Mouse (Mus musculus) heart, embryonic 10.5 days (tissue): Measurements from ENCODE around the gene Arid4b. TPM values are rescaled to one million over a fixed set of nuclear protein-coding genes. Genes with fewer than 3 reads are reported as not detected.
A peak's percentile ranks its signal among the peaks of the same experiment; 100 is the strongest.

ENCODE experiments used
- DNase-seq: peaks from one replicate; pipeline ENCODE4 v3.0.0-alpha.2; 2017; ENCODE audit warnings: low spot score
- H3K27ac ChIP-seq: fragments of 300-500 bp; sonication (generic); 2 replicates; pipeline ENCODE4 v1.5.1; 2016; ENCODE audit warnings: mild to moderate bottlenecking
- H3K27me3 ChIP-seq: fragments of 300-500 bp; sonication (generic); 2 replicates; pipeline ENCODE4 v1.6.1; 2016; ENCODE audit warnings: mild to moderate bottlenecking; ENCODE audit not compliant: poor library complexity, insufficient read depth, severe bottlenecking
- H3K36me3 ChIP-seq: fragments of 300-500 bp; sonication (generic); 2 replicates; pipeline ENCODE4 v1.6.1; 2016; ENCODE audit warnings: mild to moderate bottlenecking, moderate library complexity
- H3K4me1 ChIP-seq: fragments of 300-500 bp; sonication (generic); 2 replicates; pipeline ENCODE4 v1.6.1; 2016; ENCODE audit warnings: mild to moderate bottlenecking
- H3K4me3 ChIP-seq: fragments of 300-500 bp; sonication (generic); 2 replicates; pipeline ENCODE4 v1.5.1; 2016; ENCODE audit warnings: mild to moderate bottlenecking, moderate library complexity
- H3K9me3 ChIP-seq: fragments of 300-500 bp; sonication (generic); 2 replicates; pipeline ENCODE4 v1.6.1; 2016; ENCODE audit warnings: mild to moderate bottlenecking, moderate library complexity
- WGBS: fragments of 180-500 bp; shearing (Covaris S2); methylation state at CpG from one replicate; pipeline ENCODE4 v1.1.7; 2016; 5-methylcytosine and 5-hydroxymethylcytosine counted together
- polyA plus RNA-seq: library from polyadenylated mRNA; unstranded; fragments of >200 nt; fragmentation: Nextera tagmentation; extraction: Ambion mirVana; gene quantifications from 2 replicates; pipeline ENCODE4 v1.2.1, GENCODE M21; 2016

Arid4b gene
- polyA plus RNA-seq, 1 experiment from 2014 or later: 61.7 TPM

GRCm38 (mm10) chr13:14035875-14036630 lies 27.0 kb upstream of the Arid4b start:
- WGBS: 95% methylated on average over 11 of the region's 11 CpGs

GRCm38 (mm10) chr13:14038911-14039291 lies 24.1 kb upstream of the Arid4b start:
- no peaks in the 10 kb centered on the region for H3K27me3 ChIP-seq
- no peaks in the 10 kb centered on the region for H3K36me3 ChIP-seq
- DNase-seq: no peak
- 4% methylated on average over 8 of the region's 8 CpGs for WGBS
- no peaks in the 10 kb centered on the region for H3K9me3 ChIP-seq
- peaks cover 5% of the 10 kb centered on the region for H3K4me1 ChIP-seq
- peak overlapping the region; percentile 97 for H3K27ac ChIP-seq
- H3K4me3 ChIP-seq: peak overlapping the region; percentile 74

More at GRCm38 (mm10) chr13:14035875-14036630, 27.0 kb upstream of the Arid4b start:
- no peaks in the 10 kb centered on the region for H3K9me3 ChIP-seq
- H3K27me3 ChIP-seq: no peaks in the 10 kb centered on the region
- H3K4me3 ChIP-seq: no peak overlapping the region
- no peak for DNase-seq
- H3K4me1 ChIP-seq: peaks cover 5% of the 10 kb centered on the region
- H3K27ac ChIP-seq: no peak overlapping the region
- no peaks in the 10 kb centered on the region for H3K36me3 ChIP-seq

GRCm38 (mm10) chr13:14039292-14039965 lies 23.6 kb upstream of the Arid4b start, which contains the start of gene Tbce:
Gene Tbce (minus strand): TSS chr13:14039638.
- H3K27me3 ChIP-seq: no peaks in the 10 kb centered on the region
- no peaks in the 10 kb centered on the region for H3K36me3 ChIP-seq
- peak; percentile 94 for DNase-seq
- H3K9me3 ChIP-seq: no peaks in the 10 kb centered on the region
- H3K4me1 ChIP-seq: peaks cover 5% of the 10 kb centered on the region
- H3K4me3 ChIP-seq: peak within 1 kb of the TSS; percentile 74
- under 1% methylated on average over 35 of the region's 35 CpGs for WGBS
- H3K27ac ChIP-seq: peak within 1 kb of the TSS; percentile 97

- H3K9me3 ChIP-seq: no peaks in the 10 kb centered on the region
- peak overlapping the region; percentile 97 for H3K27ac ChIP-seq
- WGBS: 61% methylated on average over 5 of the region's 5 CpGs
- peak overlapping the region; percentile 74 for H3K4me3 ChIP-seq
- H3K27me3 ChIP-seq: no peaks in the 10 kb centered on the region
- H3K36me3 ChIP-seq: no peaks in the 10 kb centered on the region
- DNase-seq: no peak
- peaks cover 5% of the 10 kb centered on the region for H3K4me1 ChIP-seq
Measured at GRCm38 (mm10) chr13:14040186-14040585, 22.8 kb upstream of the Arid4b start.

- H3K4me3 ChIP-seq: no peak overlapping the region
- DNase-seq: no peak
- H3K27me3 ChIP-seq: no peaks in the 10 kb centered on the region
- no peak overlapping the region for H3K27ac ChIP-seq
- H3K36me3 ChIP-seq: peaks cover 21% of the 10 kb centered on the region
- H3K9me3 ChIP-seq: no peaks in the 10 kb centered on the region
- peaks cover under 1% of the 10 kb centered on the region for H3K4me1 ChIP-seq
Measured at GRCm38 (mm10) chr13:14043851-14044250, 19.2 kb upstream of the Arid4b start.

- WGBS: 74% methylated on average over 2 of the region's 2 CpGs
- Histone ChIP-seq H3K9me3 (no peaks in the 10 kb centered on the region), H3K27ac (no peak overlapping the region), H3K4me3 (no peak overlapping the region), H3K27me3 (no peaks in the 10 kb centered on the region), H3K4me1 (no peaks in the 10 kb centered on the region; the same call in 1 of the 2 replicates), H3K36me3 (peaks cover 28% of the 10 kb centered on the region)
- DNase-seq: no peak
Measured at GRCm38 (mm10) chr13:14044521-14044920, 18.5 kb upstream of the Arid4b start.

GRCm38 (mm10) chr13:14049878-14050277 lies 13.2 kb upstream of the Arid4b start:
- no peaks in the 10 kb centered on the region for H3K27me3 ChIP-seq
- no peak overlapping the region for H3K27ac ChIP-seq
- no peaks in the 10 kb centered on the region for H3K4me1 ChIP-seq
- H3K36me3 ChIP-seq: peaks cover 78% of the 10 kb centered on the region
- WGBS: 81% methylated on average over 1 of the region's 1 CpGs
- H3K9me3 ChIP-seq: no peaks in the 10 kb centered on the region
- H3K4me3 ChIP-seq: no peak overlapping the region
- no peak for DNase-seq

GRCm38 (mm10) chr13:14056801-14057200 lies 6.2 kb upstream of the Arid4b start:
- WGBS: 93% methylated on average over 3 of the region's 3 CpGs
- Histone ChIP-seq H3K9me3 (no peaks in the 10 kb centered on the region), H3K27ac (no peak overlapping the region), H3K4me1 (0 out of 2 replicates have a peak, but pooled peaks cover 6% of the 10 kb centered on the region), H3K4me3 (no peak overlapping the region), H3K27me3 (no peaks in the 10 kb centered on the region), H3K36me3 (peaks cover 52% of the 10 kb centered on the region)
- no peak for DNase-seq

GRCm38 (mm10) chr13:14059582-14059981 lies 3.5 kb upstream of the Arid4b start:
- Histone ChIP-seq H3K9me3 (no peaks in the 10 kb centered on the region), H3K4me3 (no peak overlapping the region), H3K36me3 (peaks cover 24% of the 10 kb centered on the region), H3K27me3 (no peaks in the 10 kb centered on the region), H3K4me1 (peaks cover 9% of the 10 kb centered on the region; the same call in 1 of the 2 replicates), H3K27ac (no peak overlapping the region)
- DNase-seq: no peak

- 5% methylated on average over 11 of the region's 11 CpGs for WGBS
- Histone ChIP-seq H3K4me1 (peaks cover 9% of the 10 kb centered on the region; the same call in 1 of the 2 replicates), H3K4me3 (peak overlapping the region; percentile 99), H3K27ac (peak overlapping the region; percentile 90), H3K27me3 (no peaks in the 10 kb centered on the region), H3K36me3 (peaks cover under 1% of the 10 kb centered on the region; the same call in 1 of the 2 replicates), H3K9me3 (no peaks in the 10 kb centered on the region)
- DNase-seq: no peak
Measured at GRCm38 (mm10) chr13:14062209-14063012, 621 bp upstream of the Arid4b start.

- no peaks in the 10 kb centered on the region for H3K27me3 ChIP-seq
- H3K4me1 ChIP-seq: peaks cover 9% of the 10 kb centered on the region; the same call in 1 of the 2 replicates
- WGBS: 0% methylated on average over 17 of the region's 31 CpGs
- H3K4me3 ChIP-seq: peak overlapping the region; percentile 99
- H3K9me3 ChIP-seq: no peaks in the 10 kb centered on the region
- no peaks in the 10 kb centered on the region; the same call in 1 of the 2 replicates for H3K36me3 ChIP-seq
- peak overlapping the region; percentile 97 for H3K27ac ChIP-seq
- no peak for DNase-seq
Measured at GRCm38 (mm10) chr13:14063942-14064271, 875 bp downstream of the Arid4b start.

GRCm38 (mm10) chr13:14064341-14065027 lies 1.5 kb downstream of the Arid4b start:
- no peaks in the 10 kb centered on the region for H3K36me3 ChIP-seq
- DNase-seq: peak; percentile 82
- no peaks in the 10 kb centered on the region for H3K9me3 ChIP-seq
- peaks cover 9% of the 10 kb centered on the region; the same call in 1 of the 2 replicates for H3K4me1 ChIP-seq
- peak overlapping the region; percentile 99 for H3K4me3 ChIP-seq
- H3K27ac ChIP-seq: peak overlapping the region; percentile 97
- under 1% methylated on average over 62 of the region's 65 CpGs for WGBS
- H3K27me3 ChIP-seq: no peaks in the 10 kb centered on the region
